Mouse (Mus musculus) erythroid progenitor cell, adult 5-6 weeks (primary cell): ENCODE measurements around the gene Asb2. TPM values are rescaled to one million over a fixed set of nuclear protein-coding genes. Genes with fewer than 3 reads are reported as not detected.

ENCODE experiments used
- ATAC-seq: replicated peaks from 2 replicates; pipeline ENCODE4 v1.8.0; 2016; ENCODE audit warnings: moderate number of reproducible peaks, mild to moderate bottlenecking, moderate TSS enrichment, inconsistent platforms; ENCODE audit not compliant: poor library complexity, low FRiP score, severe bottlenecking
- total RNA-seq, 2 experiments: library from RNA; stranded (forward) in 1 of 2; stranded (reverse) in 1 of 2; fragments of 150-400 nt in 1 of 2; fragments of 186-747, 209-891 nt in 1 of 2; gene quantifications; 2 replicates each; pipeline versions ENCODE4 v1.2.3 to v1.2.4; 2015 to 2017; ENCODE audit warnings: low replicate concordance in 2 of 2

Asb2 gene
- total RNA-seq, 2 experiments from 2014 or later = 1.7 to 4.6 TPM

GRCm38 (mm10) chr12:103327107-103327506 is 28.7 kb downstream of the Asb2 start:
- ATAC-seq = no peak

- no peak for ATAC-seq
Measured at GRCm38 (mm10) chr12:103326569-103326968, 29.2 kb downstream of the Asb2 start.

DNA sequence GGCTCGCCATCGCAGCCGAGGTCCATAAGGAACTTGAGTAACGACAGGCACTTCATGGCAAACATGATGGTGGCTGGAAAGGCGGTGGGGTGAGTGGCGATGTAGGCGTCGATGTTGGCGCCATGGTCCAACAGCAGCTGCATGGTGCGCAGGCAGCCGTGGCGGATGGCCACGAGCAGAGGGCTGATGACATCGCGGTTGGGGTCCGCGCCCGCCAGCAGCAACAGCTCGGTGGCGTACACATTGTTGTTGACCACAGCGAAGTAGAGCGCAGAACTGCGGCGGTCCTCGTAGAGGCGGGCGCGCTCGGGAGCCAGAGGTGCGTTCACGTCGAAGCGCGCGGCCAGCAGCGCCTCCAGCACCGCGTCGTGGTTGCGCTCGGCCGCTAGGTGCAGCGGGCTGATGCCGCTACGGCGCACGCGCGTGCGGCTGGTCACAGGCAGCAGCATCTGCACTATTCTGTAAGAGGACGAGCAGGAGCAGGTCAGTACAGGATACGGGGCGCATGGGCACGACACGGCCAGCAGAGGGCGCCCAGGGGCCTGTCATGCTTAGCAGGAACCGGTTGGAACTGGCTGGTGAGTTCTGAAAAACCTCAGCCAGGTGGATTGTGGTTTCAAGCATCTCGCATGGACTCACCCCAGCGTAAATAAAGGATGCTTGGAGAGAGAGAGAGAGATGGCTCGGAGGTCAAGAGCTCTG is 30.5 kb downstream of the Asb2 start:
- ATAC-seq = peak; percentile 47; the same call in 1 of the 2 replicates

- ATAC-seq = no peak
Measured at GRCm38 (mm10) chr12:103322801-103323200, 33.0 kb downstream of the Asb2 start.

DNA sequence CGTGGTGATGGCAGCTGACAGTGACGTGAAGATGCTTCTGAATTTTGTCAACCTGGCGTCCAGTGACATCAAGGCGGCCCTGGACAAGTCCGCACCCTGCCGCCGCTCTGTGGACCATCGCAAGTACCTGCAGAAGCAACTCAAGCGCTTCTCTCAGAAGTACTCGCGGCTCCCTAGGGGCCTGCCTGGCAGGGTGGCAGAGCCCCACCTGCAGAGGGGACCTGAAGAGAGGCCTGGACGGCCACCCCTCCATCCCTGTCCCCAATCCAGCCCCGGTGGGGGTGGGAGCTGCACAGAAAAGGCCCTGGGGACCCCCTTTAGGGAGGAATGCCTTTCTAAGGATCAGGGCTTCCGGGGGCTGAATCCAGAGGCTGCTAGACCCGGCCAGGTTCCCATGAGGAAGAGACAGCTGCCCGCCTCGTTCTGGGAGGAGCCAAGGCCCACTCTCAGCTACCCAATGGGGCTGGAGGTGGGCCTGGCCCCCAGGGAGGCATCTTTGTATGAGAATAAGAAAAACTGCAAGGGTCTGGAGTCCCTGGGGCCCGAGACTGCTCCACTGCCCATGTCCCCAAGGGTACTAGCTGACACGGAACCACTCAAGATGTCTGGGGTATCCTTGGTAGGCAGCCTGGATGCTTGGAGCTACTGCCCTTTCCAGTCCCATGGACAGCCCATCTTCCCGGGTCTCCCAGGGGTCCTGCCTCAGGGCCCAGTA is 39.8 kb downstream of the Asb2 start:
- ATAC-seq = no peak

GRCm38 (mm10) chr12:103314640-103315361 is 41.0 kb downstream of the Asb2 start:
- ATAC-seq = no peak

DNA sequence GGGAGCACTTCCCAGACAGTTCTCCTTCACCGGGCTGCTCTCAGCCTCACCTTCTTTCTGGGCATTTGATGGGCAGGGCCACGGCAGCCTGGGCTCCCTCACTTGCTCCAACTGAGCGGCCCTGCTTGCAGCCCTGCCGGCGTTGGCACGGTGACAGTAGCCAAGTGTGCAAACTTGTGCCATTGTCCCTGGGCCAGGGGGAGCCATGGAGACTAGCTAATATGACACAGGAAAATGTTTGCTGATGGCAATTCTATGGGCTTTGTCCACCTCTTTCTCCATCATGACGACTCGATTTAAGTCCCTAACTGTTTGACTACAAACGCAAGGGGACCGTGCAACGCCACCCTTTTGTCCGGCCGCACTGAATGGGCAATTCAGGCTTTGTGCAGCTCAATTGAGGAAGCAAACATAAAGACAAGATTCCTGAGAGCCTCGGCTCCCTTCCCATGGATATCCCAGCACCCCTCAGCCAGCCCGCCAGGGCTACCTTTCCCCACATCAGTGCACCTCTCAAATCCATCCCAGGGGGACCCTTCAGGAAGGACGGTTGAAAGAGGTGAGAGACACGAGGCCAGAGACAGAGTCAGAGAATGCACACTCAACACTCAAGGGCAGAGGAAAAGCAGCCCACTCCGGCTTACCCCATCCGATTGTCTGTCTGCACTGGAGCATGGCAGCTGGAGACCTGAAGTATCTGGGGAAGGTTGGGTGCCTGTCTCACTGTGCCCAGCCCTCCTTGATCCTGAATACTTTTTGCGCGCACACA is 41.7 kb downstream of the Asb2 start:
- no peak for ATAC-seq

DNA sequence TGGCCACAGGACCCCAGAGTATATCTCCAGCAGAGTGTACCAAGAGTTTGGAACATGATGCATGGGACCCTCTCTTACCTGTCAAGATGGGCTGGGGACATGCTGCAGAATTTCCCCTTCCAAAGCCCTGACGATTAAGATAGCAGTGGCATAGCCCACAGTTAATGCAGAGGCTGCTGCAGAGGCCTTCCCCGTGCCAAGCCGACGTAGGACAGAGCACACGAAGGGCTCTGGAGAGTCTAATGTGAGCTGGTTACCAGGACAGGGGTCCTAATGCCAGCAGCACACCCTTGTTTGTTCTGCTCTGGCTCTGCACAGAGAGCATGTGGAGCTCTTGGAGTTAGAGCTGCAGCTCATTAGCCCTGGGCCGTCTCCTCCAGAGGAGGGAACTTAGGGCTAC is 42.5 kb downstream of the Asb2 start:
- ATAC-seq = no peak

DNA sequence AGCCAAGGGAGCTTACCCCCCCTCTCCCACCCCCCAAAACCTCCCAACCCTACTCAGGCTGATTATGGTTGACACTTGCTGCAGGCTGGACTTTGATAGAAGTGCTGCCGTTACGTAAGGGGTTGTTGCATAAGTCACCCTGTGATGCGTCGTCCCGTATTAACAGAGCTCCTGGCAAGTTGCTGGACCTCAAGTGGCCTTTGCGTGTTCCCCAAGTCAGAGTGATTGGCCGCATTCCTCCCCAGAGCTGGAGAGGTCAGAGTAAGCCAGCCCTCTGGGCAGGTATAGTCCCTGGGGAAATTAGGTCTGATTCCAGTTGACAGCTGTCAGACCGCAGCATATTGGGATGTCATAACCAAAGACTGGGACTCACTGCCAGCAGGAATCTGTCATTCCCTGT is 43.9 kb downstream of the Asb2 start:
- no peak for ATAC-seq

DNA sequence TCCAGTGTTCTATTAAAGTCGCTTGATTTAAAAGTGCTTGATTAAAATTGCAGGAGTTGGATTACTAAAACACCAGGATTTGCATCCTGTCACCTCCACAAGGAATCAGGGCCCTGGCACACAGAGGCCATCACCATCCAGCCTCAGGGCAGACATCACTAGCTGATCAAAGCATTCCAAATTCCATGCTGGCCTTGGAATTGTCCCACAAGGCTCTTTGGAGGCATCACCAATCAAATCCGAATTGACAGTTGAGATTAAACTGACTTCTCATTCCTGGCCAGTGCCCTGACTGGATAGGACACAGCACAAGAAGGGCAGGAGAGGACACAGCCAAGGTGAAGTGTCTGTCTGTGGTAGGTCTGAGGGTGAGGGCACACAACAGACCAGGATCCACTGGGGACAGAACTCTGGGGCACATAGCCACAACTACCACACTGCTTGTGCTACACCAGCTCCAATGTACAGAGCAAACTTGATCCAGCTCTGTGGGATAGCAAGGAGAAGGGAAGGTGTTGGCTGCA is 45.0 kb downstream of the Asb2 start, which contains the start of gene Fam181a:
Gene Fam181a, plus strand, starts transcription at position 232 of the 524 bp plus-strand sequence.
- ATAC-seq = no peak

- ATAC-seq = no peak
Measured at GRCm38 (mm10) chr12:103306720-103307119, 49.1 kb downstream of the Asb2 start.

DNA sequence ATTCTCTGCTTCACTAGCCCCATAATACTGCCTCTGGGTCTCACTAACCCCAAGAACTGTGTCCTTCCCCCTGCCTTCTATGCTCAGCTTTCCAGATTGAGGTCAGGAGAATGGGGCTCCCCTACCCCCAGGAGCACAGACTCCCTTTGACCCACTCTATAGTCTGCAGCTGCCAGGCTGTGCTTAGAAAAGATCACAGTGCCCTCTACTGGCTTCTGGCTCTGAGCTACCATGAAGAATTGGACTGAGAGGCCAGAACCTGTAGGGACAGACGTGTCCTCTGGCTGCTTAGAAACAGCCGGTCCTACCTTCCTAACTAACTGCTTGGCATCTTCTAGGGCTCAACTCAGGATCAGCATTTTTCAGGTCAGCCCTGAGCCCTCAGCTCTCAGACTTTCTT is 49.6 kb downstream of the Asb2 start:
- ATAC-seq = no peak

GRCm38 (mm10) chr12:103302960-103303359 is 52.8 kb downstream of the Asb2 start:
- ATAC-seq = no peak

DNA sequence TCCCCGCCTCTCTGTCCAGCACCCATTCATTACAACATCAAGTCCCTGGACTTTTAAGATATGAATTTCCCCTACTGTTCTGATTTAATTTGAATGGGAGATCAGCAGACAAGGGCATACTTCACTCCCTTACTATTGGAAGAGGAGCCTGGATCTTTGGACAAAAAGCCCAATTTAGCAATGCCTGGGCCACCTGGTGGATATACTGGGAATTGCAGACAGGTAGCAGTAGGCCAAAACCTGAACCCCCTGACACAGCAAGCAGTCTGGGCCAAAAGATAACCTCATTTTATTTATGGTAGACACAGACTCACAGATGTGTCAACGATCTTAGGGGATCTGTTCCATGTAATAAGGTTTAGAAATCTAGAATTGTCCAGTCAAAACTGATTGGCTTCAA is 54.2 kb downstream of the Asb2 start:
- peak; percentile 55; the same call in 1 of the 2 replicates for ATAC-seq

DNA sequence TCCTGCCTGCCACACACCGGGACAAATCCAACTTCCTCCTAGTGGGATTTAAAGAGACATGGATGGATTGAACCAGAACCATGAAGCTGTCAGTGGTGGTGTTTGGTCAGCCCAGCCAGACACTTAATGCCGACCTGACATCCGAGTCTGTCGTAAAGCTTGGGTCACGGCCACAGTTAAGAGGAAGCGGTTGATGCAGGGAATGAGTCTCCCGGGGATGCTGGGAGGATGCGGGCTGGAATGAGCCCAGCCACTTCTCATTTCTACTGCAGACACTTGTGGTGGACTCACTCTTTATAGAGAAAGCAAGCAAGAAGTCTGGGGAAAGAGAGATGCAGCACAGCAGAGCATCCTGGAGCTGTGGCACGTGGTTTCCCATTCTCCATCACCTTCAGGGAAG is 55.3 kb downstream of the Asb2 start:
- no peak for ATAC-seq

- ATAC-seq = no peak
Measured at GRCm38 (mm10) chr12:103296292-103296691, 59.5 kb downstream of the Asb2 start.

DNA sequence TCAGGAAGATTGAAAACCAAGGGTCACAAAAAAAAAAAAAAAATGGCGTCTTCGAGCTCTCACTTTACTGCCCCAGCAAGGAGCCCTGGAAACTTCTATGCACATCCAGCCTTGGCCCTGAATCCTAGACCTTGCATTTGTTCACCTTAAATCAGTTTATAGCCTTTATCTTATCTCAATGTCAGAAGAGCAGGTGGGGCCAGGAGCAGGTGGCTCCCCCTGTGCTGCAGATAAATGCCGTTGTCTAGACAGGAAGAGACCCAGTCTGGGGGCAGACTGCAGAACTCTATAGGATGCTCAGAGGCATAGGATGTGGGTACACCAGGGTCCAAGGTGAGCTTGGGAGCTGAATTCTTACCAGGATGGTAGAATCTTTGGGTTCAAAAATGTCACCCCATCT is 63.4 kb downstream of the Asb2 start:
- ATAC-seq = no peak

- ATAC-seq = no peak
Measured at GRCm38 (mm10) chr12:103287276-103287675, 68.5 kb downstream of the Asb2 start.

DNA sequence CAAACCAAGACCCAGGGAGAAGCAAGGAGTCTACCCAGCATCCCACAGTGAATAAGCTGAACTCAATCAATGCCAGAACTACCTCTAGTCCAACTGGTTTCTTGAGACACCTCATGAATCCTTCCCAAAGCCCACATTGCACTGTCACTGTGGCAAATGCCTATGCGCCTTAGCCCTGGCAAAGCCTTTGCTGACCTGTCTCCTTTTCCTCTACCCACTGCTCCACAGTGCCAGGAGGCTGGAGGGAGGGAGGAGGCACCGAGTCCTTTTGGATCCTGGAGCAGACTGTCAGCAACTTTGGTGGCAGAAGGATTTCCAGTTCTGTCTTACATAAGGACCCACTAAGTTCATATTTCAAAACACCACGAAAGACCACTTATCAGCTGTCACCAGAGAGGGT is 72.4 kb downstream of the Asb2 start:
- ATAC-seq = no peak

GRCm38 (mm10) chr12:103282936-103283335 is 72.9 kb downstream of the Asb2 start:
- no peak for ATAC-seq
